Mouse (Mus musculus): Measurements from ENCODE around the gene Bfsp1. TPM values are rescaled to one million over a fixed set of nuclear protein-coding genes. Genes with fewer than 3 reads are reported as not detected.

Bfsp1 gene
- total RNA-seq, 2 experiments from 2014 or later: 0.34 TPM

GRCm38 (mm10) chr2:143864600-143864999 is 1.6 kb upstream of the Bfsp1 start:
- intact Hi-C loops (cut with DNase I): loop anchor here (10.0 kb wide), 1 partner anchor 590 kb away; no protein-coding TSS in a partner anchor

GRCm38 (mm10) chr2:143859166-143859565 is 3.8 kb downstream of the Bfsp1 start:
- DNase-seq (ENCODE audit: low spot score): no peak
- intact Hi-C loops (cut with DNase I): no loop called here

More at GRCm38 (mm10) chr2:143864600-143864999, 1.6 kb upstream of the Bfsp1 start:
- DNase-seq (ENCODE audit: low spot score): no peak

GRCm38 (mm10) chr2:143853447-143853846 is 9.5 kb downstream of the Bfsp1 start:
- no peak for DNase-seq (ENCODE audit: low spot score)
- intact Hi-C loops (cut with DNase I): no loop called here

GRCm38 (mm10) chr2:143852295-143853275 is 10.4 kb downstream of the Bfsp1 start:
- no peak for DNase-seq (ENCODE audit: low spot score)
- intact Hi-C loops (cut with DNase I): no loop called here

- no peak for DNase-seq (ENCODE audit: low spot score)
- intact Hi-C loops (cut with DNase I): no loop called here
Measured at GRCm38 (mm10) chr2:143851354-143852221, 11.4 kb downstream of the Bfsp1 start.

- DNase-seq (ENCODE audit: low spot score): no peak
- intact Hi-C loops (cut with DNase I): no loop called here
Measured at GRCm38 (mm10) chr2:143847291-143847690, 15.7 kb downstream of the Bfsp1 start.

GRCm38 (mm10) chr2:143846799-143847198 is 16.2 kb downstream of the Bfsp1 start:
- intact Hi-C loops (cut with DNase I): no loop called here
- peak; percentile 43 for DNase-seq (ENCODE audit: low spot score)

- intact Hi-C loops (cut with DNase I): no loop called here
- no peak for DNase-seq (ENCODE audit: low spot score)
Measured at GRCm38 (mm10) chr2:143844779-143845178, 18.2 kb downstream of the Bfsp1 start.

GRCm38 (mm10) chr2:143841536-143841935 is 21.4 kb downstream of the Bfsp1 start:
- intact Hi-C loops (cut with DNase I): no loop called here
- no peak for DNase-seq (ENCODE audit: low spot score)

- intact Hi-C loops (cut with DNase I): no loop called here
- no peak for DNase-seq (ENCODE audit: low spot score)
Measured at GRCm38 (mm10) chr2:143840895-143841294, 22.1 kb downstream of the Bfsp1 start.

- DNase-seq (ENCODE audit: low spot score): no peak
- intact Hi-C loops (cut with DNase I): loop anchor here (2.0 to 5.0 kb wide), 2 partner anchors 377 to 613 kb away; no protein-coding TSS in a partner anchor
Measured at GRCm38 (mm10) chr2:143839458-143839857, 23.5 kb downstream of the Bfsp1 start.

- no peak for DNase-seq (ENCODE audit: low spot score)
- intact Hi-C loops (cut with DNase I): loop anchor here (2.0 to 5.0 kb wide), 2 partner anchors 378 to 614 kb away; no protein-coding TSS in a partner anchor
Measured at GRCm38 (mm10) chr2:143838698-143839097, 24.3 kb downstream of the Bfsp1 start.

GRCm38 (mm10) chr2:143837291-143837701 is 25.7 kb downstream of the Bfsp1 start:
- peak; percentile 21 for DNase-seq (ENCODE audit: low spot score)
- intact Hi-C loops (cut with DNase I): loop anchor here (2.0 to 5.0 kb wide), 2 partner anchors 450 to 615 kb away; no protein-coding TSS in a partner anchor

GRCm38 (mm10) chr2:143835820-143836219 is 27.2 kb downstream of the Bfsp1 start:
- DNase-seq (ENCODE audit: low spot score): no peak
- intact Hi-C loops (cut with DNase I): loop anchor here (2.0 to 5.0 kb wide), 2 partner anchors 451 to 616 kb away; no protein-coding TSS in a partner anchor

- intact Hi-C loops (cut with DNase I): no loop called here
Measured at GRCm38 (mm10) chr2:143834082-143834481, 28.9 kb downstream of the Bfsp1 start.

GRCm38 (mm10) chr2:143832721-143833120 is 30.3 kb downstream of the Bfsp1 start:
- intact Hi-C loops (cut with DNase I): no loop called here
- no peak for DNase-seq (ENCODE audit: low spot score)

More at GRCm38 (mm10) chr2:143834082-143834481, 28.9 kb downstream of the Bfsp1 start:
- DNase-seq (ENCODE audit: low spot score): no peak

- intact Hi-C loops (cut with DNase I): no loop called here
- DNase-seq (ENCODE audit: low spot score): no peak
Measured at GRCm38 (mm10) chr2:143831645-143832044, 31.3 kb downstream of the Bfsp1 start.

- no peak for DNase-seq (ENCODE audit: low spot score)
- intact Hi-C loops (cut with DNase I): no loop called here
Measured at GRCm38 (mm10) chr2:143813461-143813860, 49.5 kb downstream of the Bfsp1 start.

- intact Hi-C loops (cut with DNase I): no loop called here
- DNase-seq (ENCODE audit: low spot score): no peak
Measured at GRCm38 (mm10) chr2:143812262-143812661, 50.7 kb downstream of the Bfsp1 start.

- intact Hi-C loops (cut with DNase I): no loop called here
- no peak for DNase-seq (ENCODE audit: low spot score)
Measured at GRCm38 (mm10) chr2:143808789-143809188, 54.2 kb downstream of the Bfsp1 start.

All from heart, postnatal 25 days (tissue).